Mouse (Mus musculus): ENCODE data around the gene Whamm.
A peak's percentile ranks its signal among the peaks of the same experiment; 100 is the strongest.

Gene Whamm

GRCm38 (mm10) chr7:81563506-81564015 is 7.5 kb upstream of the Whamm start:
- DNase-seq (ENCODE audit: low read depth), result no peak

GRCm38 (mm10) chr7:81564766-81565165 is 6.3 kb upstream of the Whamm start:
- no peak for DNase-seq (ENCODE audit: low read depth)

DNA sequence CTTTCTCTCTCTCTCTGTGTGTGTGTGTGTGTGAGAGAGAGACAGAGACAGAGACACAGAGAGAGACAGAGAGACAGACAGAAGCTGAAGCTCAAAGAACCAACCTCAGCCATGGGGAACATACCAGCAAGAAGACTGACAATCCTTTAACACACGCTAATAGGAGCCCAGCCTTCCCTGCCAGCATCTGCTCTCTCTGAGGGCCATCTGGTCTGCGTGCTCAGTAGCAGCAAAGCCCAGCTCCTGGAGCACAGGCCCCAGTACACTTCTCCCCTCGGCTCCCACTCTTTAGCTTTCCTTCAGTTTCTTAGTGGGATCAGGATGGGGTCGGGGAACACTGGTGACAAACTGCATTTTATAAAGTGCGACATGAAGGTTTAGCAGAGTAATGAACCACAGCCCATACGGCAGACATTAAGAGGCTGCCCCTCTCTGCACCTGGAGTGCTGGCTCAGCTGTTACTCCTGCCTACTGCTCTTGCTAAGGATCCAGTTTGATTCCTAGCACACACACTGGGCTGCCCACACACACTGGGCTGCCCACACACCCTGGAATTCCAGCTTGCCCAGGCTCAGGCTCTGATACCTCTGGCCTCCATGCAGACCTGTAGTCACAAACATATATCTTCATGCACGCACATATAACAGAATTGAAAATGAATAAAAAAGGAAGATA is 5.5 kb upstream of the Whamm start:
- DNase-seq (ENCODE audit: low read depth), result no peak

DNA sequence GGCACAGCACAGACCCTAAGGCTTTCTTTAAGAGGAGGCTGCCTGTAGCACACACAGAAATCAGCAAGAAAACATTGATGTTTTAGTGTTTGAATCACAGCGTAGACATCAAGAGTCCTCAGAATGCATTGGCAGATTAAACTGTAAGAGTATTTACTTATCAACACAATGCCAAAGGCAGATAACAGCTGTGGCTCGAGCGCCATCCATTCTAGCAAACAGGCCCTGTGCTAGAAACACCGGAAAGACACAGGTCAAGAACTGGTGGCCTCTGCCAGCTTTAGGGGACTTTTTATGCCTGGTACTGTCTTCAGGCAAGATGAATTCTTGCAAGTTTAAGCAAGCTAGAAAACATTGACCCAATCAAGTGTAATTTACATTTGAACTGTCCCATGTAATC is 4.7 kb upstream of the Whamm start:
- no peak for DNase-seq (ENCODE audit: low read depth)

DNA sequence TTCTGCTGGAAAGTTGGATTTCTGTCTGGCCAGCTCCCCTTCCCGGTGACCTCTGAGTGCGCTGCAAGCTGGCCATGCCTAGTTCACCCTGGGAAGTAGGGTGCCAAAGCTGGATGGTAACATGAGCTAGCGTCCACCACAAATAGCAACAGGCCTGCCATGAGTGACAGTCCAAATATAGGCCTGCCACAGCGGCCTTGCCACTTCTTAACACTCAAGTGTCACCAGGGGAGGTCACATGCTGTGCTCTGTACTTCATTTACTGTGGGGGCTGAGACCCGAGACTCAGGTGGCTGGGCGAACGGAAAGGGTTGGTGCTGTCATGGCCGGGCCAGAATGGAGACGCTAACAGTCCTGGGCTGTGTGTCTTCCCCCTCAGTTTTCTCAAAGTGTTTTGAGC is 4.2 kb upstream of the Whamm start, which contains the start of gene Fsd2:
Gene Fsd2, minus strand, starts transcription at position 53 of the 400 bp plus-strand sequence.
- DNase-seq (ENCODE audit: low read depth), result no peak

- DNase-seq (ENCODE audit: low read depth), result no peak
Measured at GRCm38 (mm10) chr7:81567396-81567795, 3.7 kb upstream of the Whamm start.

DNA sequence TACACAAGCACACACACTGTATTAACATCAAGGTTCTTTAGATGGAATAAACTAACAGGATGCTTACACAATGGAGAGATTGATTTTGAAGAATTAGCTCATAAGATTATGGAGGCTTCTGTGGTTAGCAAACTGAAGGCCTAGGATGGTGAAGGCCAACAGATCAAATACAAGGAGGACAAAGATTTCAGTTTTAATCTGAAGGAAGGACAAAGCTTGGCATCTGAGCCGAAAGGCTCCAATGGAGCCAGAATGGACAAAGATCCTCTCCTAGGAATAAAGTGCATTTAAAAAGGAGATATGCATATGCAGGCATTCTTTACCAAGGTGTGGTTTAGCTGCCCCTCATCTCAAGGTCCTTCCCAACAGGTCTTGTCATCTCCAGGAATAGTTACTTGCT is 1.2 kb upstream of the Whamm start:
- DNase-seq (ENCODE audit: low read depth), result no peak

GRCm38 (mm10) chr7:81570271-81570670 is 795 bp upstream of the Whamm start:
- no peak for DNase-seq (ENCODE audit: low read depth)

- DNase-seq (ENCODE audit: low read depth), result no peak
Measured at GRCm38 (mm10) chr7:81570752-81571107, 336 bp upstream of the Whamm start.

GRCm38 (mm10) chr7:81571941-81572441 is 925 bp downstream of the Whamm start:
- DNase-seq (ENCODE audit: low read depth), result peak; percentile 23

DNA sequence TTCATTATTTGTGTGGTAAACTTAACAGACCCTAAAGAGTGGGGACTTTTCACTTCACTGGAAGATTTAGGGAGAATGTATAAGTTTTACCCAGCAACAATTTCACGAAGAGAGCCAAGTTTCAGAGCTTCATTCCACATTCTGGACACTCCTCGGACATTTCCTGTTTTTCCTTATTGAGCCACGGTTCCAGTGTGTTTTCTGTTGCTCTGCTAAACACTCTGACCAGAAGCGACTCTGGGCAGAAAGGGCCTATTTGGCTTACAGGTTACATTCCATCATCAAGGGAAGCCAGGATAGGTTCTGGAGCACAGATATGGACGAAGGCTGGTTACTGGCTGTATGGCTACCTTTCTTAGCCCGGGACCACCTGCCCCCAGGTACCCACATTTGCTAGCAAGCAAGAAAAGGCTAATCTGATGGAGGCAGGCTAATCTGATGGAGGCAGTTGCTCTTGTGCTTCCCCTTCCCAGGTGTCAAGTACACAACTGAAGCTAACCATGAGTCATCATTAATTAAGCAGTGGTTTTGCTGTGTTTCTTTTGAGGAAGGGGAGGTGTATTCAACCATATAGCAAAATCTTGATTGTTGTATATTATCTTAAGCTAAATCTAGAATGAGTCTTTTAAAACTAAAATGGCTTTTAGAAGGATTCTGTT is 1.7 kb downstream of the Whamm start:
- DNase-seq (ENCODE audit: low read depth), result peak; percentile 16

DNA sequence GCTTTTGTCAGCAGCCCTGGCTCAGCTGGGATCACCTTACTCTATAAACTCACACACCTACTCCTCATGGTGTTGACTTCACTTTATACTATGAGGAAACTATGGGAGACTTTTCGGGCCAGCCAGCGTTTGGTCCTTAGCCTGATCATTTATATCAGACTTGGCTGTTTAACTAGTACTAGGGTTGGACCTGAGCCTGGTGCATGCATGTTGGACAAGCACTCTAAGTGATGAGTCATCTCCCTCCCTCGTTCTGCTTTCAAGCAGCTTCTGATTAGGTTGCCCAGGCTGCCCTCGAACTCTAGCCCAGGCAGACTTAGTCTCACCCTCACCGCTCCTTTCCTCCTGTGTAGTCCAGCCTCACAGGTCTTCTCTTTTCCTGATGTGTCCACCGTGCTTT is 2.3 kb downstream of the Whamm start:
- peak; percentile 51 for DNase-seq (ENCODE audit: low read depth)

- DNase-seq (ENCODE audit: low read depth), result no peak
Measured at GRCm38 (mm10) chr7:81573821-81574220, 2.8 kb downstream of the Whamm start.

GRCm38 (mm10) chr7:81575606-81576005 is 4.5 kb downstream of the Whamm start:
- no peak for DNase-seq (ENCODE audit: low read depth)

GRCm38 (mm10) chr7:81577872-81578271 is 6.8 kb downstream of the Whamm start:
- DNase-seq (ENCODE audit: low read depth), result no peak

DNA sequence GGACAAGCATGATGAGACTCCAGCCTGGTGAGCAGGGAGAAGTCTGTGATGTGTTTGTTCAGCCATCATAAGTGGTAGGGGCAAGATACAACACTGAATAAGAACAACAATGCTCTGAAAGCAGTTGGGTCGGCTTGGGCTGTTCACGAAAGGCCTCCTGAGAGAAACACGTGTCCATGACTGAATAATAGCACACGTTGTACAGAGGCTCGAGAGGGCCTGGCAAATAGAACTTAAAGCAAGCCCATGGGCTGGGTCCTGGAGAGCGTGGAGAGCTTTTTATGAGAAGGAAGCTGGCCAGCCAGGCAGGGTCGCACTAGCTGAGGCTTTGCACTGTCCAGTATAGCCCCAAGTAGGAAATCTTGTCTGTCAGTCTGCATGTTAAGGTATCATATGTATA is 7.3 kb downstream of the Whamm start:
- no peak for DNase-seq (ENCODE audit: low read depth)

GRCm38 (mm10) chr7:81579312-81579711 is 8.2 kb downstream of the Whamm start:
- DNase-seq (ENCODE audit: low read depth), result no peak

DNA sequence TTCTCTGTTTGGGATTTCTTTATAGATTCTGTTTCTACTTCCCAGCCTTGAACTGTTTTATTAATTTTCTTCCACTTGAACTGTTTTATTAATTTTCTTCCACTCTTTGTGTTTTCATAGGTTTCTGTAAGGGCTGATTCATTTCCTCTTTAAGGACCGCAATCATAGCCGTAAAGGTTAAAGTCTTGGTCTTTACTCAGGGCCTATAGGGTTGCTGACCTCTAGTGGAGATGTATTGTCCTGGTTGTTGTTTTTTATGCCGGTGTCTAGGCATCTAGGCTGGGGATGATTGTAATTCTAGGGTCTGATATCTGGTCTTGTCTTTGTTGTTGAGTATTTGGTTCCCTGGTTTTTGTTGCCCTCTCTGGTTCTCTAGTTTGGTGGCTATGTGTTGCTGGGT is 12.4 kb downstream of the Whamm start:
- DNase-seq (ENCODE audit: low read depth), result no peak

DNA sequence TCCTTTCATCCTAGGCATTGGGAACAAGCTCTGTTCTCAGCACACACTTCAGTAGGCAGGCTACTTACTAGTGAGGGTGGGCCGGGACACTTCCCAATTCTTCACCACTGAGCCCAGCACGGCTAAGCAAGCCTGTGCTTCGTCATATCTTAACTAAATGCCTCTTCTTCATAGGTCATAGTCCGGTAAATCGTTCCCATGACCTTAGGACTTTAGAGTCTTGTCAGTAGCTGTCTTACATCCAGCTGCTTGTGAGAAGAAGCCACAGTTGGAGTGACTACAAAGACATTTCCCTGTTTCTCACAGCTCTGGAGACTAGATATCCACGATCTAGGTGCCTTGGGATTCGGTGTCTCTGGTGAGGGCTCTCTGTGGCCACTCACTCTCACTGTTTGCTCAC is 14.3 kb downstream of the Whamm start:
- no peak for DNase-seq (ENCODE audit: low read depth)

- no peak for DNase-seq (ENCODE audit: low read depth)
Measured at GRCm38 (mm10) chr7:81587238-81587637, 16.2 kb downstream of the Whamm start.

- no peak for DNase-seq (ENCODE audit: low read depth)
Measured at GRCm38 (mm10) chr7:81592686-81593085, 21.6 kb downstream of the Whamm start.

GRCm38 (mm10) chr7:81593387-81593786 is 22.3 kb downstream of the Whamm start:
- DNase-seq (ENCODE audit: low read depth), result no peak

- DNase-seq (ENCODE audit: low read depth), result no peak
Measured at GRCm38 (mm10) chr7:81595056-81595455, 24.0 kb downstream of the Whamm start.

- DNase-seq (ENCODE audit: low read depth), result no peak
Measured at GRCm38 (mm10) chr7:81596086-81596485, 25.0 kb downstream of the Whamm start.
